Mouse (Mus musculus): ENCODE measurements around the gene Unc5a.

DNA sequence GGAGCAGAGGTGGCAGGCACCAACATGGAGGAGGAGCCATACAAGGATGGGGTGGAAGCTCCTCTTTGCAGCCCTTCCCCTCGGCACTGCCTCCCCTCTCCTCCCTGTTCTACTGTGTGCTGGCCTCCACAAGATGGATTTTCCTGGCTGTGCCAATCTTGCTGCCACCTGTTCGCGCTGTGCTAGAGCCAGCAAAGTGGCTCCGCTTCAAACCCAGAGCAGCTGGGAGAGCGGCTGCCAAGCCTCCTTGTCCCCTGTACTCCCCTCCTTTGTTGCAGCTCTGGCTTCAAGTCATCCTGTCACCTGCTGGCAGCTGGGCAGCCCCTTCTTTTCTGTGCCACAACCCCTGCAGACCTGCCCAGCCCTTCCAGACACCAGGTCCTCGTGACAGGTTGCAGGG, 13.0 kb upstream of the Unc5a start:
- TF ChIP-seq MAX (IDR thresholded peaks at IDR 0.05; ENCODE audit: low read depth), result no peak
- peak in 2 of 3 experiments; percentile 1 to 40 for TF ChIP-seq MYOG (IDR thresholded peaks at IDR 0.05; ENCODE audit: control insufficient read depth in 1 of 3, insufficient read depth in 1 of 3, insufficient read length in 2 of 3, low read depth in 2 of 3)
- no peak for TF ChIP-seq POLR2A (IDR thresholded peaks at IDR 0.05; ENCODE audit: insufficient read length, low read depth)
- TF ChIP-seq USF1 (IDR thresholded peaks at IDR 0.05; ENCODE audit: low read depth), result no peak
- no peak for TF ChIP-seq POLR2AphosphoS2 (IDR thresholded peaks at IDR 0.05; ENCODE audit: insufficient read length, low read depth)
- TF ChIP-seq MYOD1 (IDR thresholded peaks at IDR 0.05; ENCODE audit: control insufficient read depth in 1 of 3, insufficient read length in 2 of 3, low read depth in 2 of 3), result peak in 1 of 3 experiments; percentile 20
- no peak for TF ChIP-seq SRF (IDR thresholded peaks at IDR 0.05; ENCODE audit: control insufficient read depth, insufficient read length, low read depth)
- no peak for TF ChIP-seq TCF12 (IDR thresholded peaks at IDR 0.05; ENCODE audit: insufficient read depth, poor library complexity, severe bottlenecking)
- TF ChIP-seq E2F4 (IDR thresholded peaks at IDR 0.05; ENCODE audit: insufficient read depth), result no peak
- no peak for TF ChIP-seq CEBPB (IDR thresholded peaks at IDR 0.05; ENCODE audit: insufficient read depth, poor library complexity, severe bottlenecking)
- TF ChIP-seq REST (IDR thresholded peaks at IDR 0.05; ENCODE audit: insufficient read depth, insufficient read length), result no peak

Data from myocyte (in vitro differentiated cells).